In genomic region chr4:88696237-88696884, GRCm38 (mm10) we compare ENCODE assay signal across 8 mouse cellular contexts. TPM values are rescaled to one million over a fixed set of nuclear protein-coding genes. Genes with fewer than 3 reads are reported as not detected.
A peak's percentile ranks its signal among the peaks of the same experiment; 100 is the strongest.
DNase-seq lines count a peak whose midpoint lies in the region; ATAC-seq and TF ChIP-seq lines count a peak whose summit lies in the region.

No protein-coding gene starts in this region.

- no peaks in the 10 kb centered on the region for H3K36me3 ChIP-seq in E14TG2a.4 (ENCODE audit: insufficient read depth, low read length)
- no peaks in the 10 kb centered on the region for H3K36me3 ChIP-seq in forebrain, embryonic 11.5 days (ENCODE audit: control insufficient read depth, insufficient read depth, low read length)
- no peaks in the 10 kb centered on the region for H3K36me3 ChIP-seq in heart, postnatal 0 days (replicated peaks; ENCODE audit: control insufficient read depth, insufficient read depth, low read length)
- no peaks in the 10 kb centered on the region for H3K36me3 ChIP-seq in liver, embryonic 16.5 days (ENCODE audit: control insufficient read depth, insufficient read depth)
- H3K36me3 ChIP-seq in neural tube, embryonic 13.5 days = no peaks in the 10 kb centered on the region
- H3K36me3 ChIP-seq in stomach, embryonic 16.5 days (ENCODE audit: control insufficient read depth, insufficient read depth, low read length) = no peaks in the 10 kb centered on the region

- no peak overlapping the region for H3K4me3 ChIP-seq in E14TG2a.4 (replicated peaks; ENCODE audit: low read length)
- no peak overlapping the region for H3K4me3 ChIP-seq in forebrain, embryonic 11.5 days (ENCODE audit: low read depth, low read length)
- H3K4me3 ChIP-seq in heart, postnatal 0 days (ENCODE audit: low read depth, low read length) = no peak overlapping the region
- H3K4me3 ChIP-seq in liver, embryonic 16.5 days (ENCODE audit: low read depth, low read length) = no peak overlapping the region
- no peak overlapping the region for H3K4me3 ChIP-seq in neural tube, embryonic 13.5 days
- H3K4me3 ChIP-seq in stomach, embryonic 16.5 days (replicated peaks; ENCODE audit: low read length) = no peak overlapping the region

- no peaks in the 10 kb centered on the region for H3K9me3 ChIP-seq in E14TG2a.4 (ENCODE audit: low read length)
- no peaks in the 10 kb centered on the region for H3K9me3 ChIP-seq in forebrain, embryonic 11.5 days (ENCODE audit: control insufficient read depth, low read length)
- H3K9me3 ChIP-seq in heart, postnatal 0 days (replicated peaks; ENCODE audit: control insufficient read depth, low read length) = no peaks in the 10 kb centered on the region
- no peaks in the 10 kb centered on the region for H3K9me3 ChIP-seq in liver, embryonic 16.5 days (replicated peaks; ENCODE audit: control insufficient read depth, low read length)
- H3K9me3 ChIP-seq in neural tube, embryonic 13.5 days = no peaks in the 10 kb centered on the region
- no peaks in the 10 kb centered on the region for H3K9me3 ChIP-seq in stomach, embryonic 16.5 days (replicated peaks; ENCODE audit: control insufficient read depth, low read length)

- no peaks in the 10 kb centered on the region for H3K4me1 ChIP-seq in E14TG2a.4 (replicated peaks; ENCODE audit: low read depth, low read length)
- no peaks in the 10 kb centered on the region for H3K4me1 ChIP-seq in forebrain, embryonic 11.5 days (replicated peaks; ENCODE audit: control insufficient read depth, insufficient read depth, low read length)
- no peaks in the 10 kb centered on the region for H3K4me1 ChIP-seq in heart, postnatal 0 days (ENCODE audit: control insufficient read depth, insufficient read depth)
- H3K4me1 ChIP-seq in liver, embryonic 16.5 days (ENCODE audit: control insufficient read depth, low read depth, low read length) = no peaks in the 10 kb centered on the region
- H3K4me1 ChIP-seq in neural tube, embryonic 13.5 days (replicated peaks) = no peaks in the 10 kb centered on the region
- H3K4me1 ChIP-seq in stomach, embryonic 16.5 days (ENCODE audit: control insufficient read depth, insufficient read depth, low read length) = no peaks in the 10 kb centered on the region

- TF ChIP-seq CTCF in E14TG2a.4 (conservative IDR thresholded peaks at IDR 0.05; ENCODE audit: low read length) = peak; percentile 94
- TF ChIP-seq CTCF in heart, postnatal 0 days (IDR thresholded peaks at IDR 0.05; ENCODE audit: low read depth) = peak; percentile 98

- no peak overlapping the region for H3K9ac ChIP-seq in forebrain, embryonic 11.5 days (ENCODE audit: low read length)
- H3K9ac ChIP-seq in heart, postnatal 0 days (replicated peaks; ENCODE audit: low read depth, low read length) = no peak overlapping the region
- H3K9ac ChIP-seq in liver, embryonic 16.5 days (ENCODE audit: low read depth, low read length) = no peak overlapping the region
- H3K9ac ChIP-seq in neural tube, embryonic 13.5 days = no peak overlapping the region
- no peak overlapping the region for H3K9ac ChIP-seq in stomach, embryonic 16.5 days (ENCODE audit: low read length)

- H3K27ac ChIP-seq in forebrain, embryonic 11.5 days (ENCODE audit: low read depth, low read length) = no peak overlapping the region
- no peak overlapping the region for H3K27ac ChIP-seq in heart, postnatal 0 days (ENCODE audit: low read depth)
- H3K27ac ChIP-seq in liver, embryonic 16.5 days (ENCODE audit: low read length) = no peak overlapping the region
- no peak overlapping the region for H3K27ac ChIP-seq in neural tube, embryonic 13.5 days (replicated peaks)
- no peak overlapping the region for H3K27ac ChIP-seq in stomach, embryonic 16.5 days (ENCODE audit: low read length)

- no peak overlapping the region for H3K4me2 ChIP-seq in forebrain, embryonic 11.5 days (ENCODE audit: low read depth, low read length, severe bottlenecking)
- no peak overlapping the region for H3K4me2 ChIP-seq in heart, postnatal 0 days (ENCODE audit: low read depth, low read length)
- H3K4me2 ChIP-seq in liver, embryonic 16.5 days (ENCODE audit: low read depth, low read length) = no peak overlapping the region
- no peak overlapping the region for H3K4me2 ChIP-seq in neural tube, embryonic 13.5 days
- no peak overlapping the region for H3K4me2 ChIP-seq in stomach, embryonic 16.5 days (ENCODE audit: low read depth, low read length)

- peak; percentile 22 for DNase-seq in c-Kit-negative CD71-positive TER-119-positive erythroid progenitor cells, embryonic 14.5 days (ENCODE audit: low read depth, low spot score)
- peak; percentile 88 for DNase-seq in forebrain, embryonic 11.5 days (ENCODE audit: low spot score)
- peak; percentile 76 for DNase-seq in heart, postnatal 0 days (ENCODE audit: low spot score)
- DNase-seq in kidney, postnatal 14 days = peak; percentile 86

- TF ChIP-seq EP300 in heart, postnatal 0 days (IDR thresholded peaks at IDR 0.05; ENCODE audit: low read depth) = no peak

- 21% methylated on average over 3 of the region's 3 CpGs for WGBS in forebrain, embryonic 11.5 days
- WGBS in heart, postnatal 0 days = 25% methylated on average over 3 of the region's 3 CpGs
- WGBS in liver, embryonic 16.5 days (ENCODE audit: insufficient replicate concordance) = 23% methylated on average over 3 of the region's 3 CpGs
- 27% methylated on average over 3 of the region's 3 CpGs for WGBS in neural tube, embryonic 13.5 days
- 17% methylated on average over 3 of the region's 3 CpGs for WGBS in stomach, embryonic 16.5 days

- peak; percentile 79 for ATAC-seq in forebrain, embryonic 11.5 days (replicated peaks; ENCODE audit: low FRiP score)
- peak; percentile 69 for ATAC-seq in heart, postnatal 0 days (ENCODE audit: insufficient read depth, low read depth)
- peak; percentile 67 for ATAC-seq in liver, embryonic 16.5 days (ENCODE audit: low read depth)
- peak; percentile 74 for ATAC-seq in neural tube, embryonic 13.5 days (ENCODE audit: low read depth)
- ATAC-seq in stomach, embryonic 16.5 days (ENCODE audit: insufficient read depth, low FRiP score) = peak; percentile 80

- no peaks in the 10 kb centered on the region for H3K27me3 ChIP-seq in E14TG2a.4 (ENCODE audit: insufficient read depth, low read length)
- no peaks in the 10 kb centered on the region for H3K27me3 ChIP-seq in forebrain, embryonic 11.5 days (ENCODE audit: control insufficient read depth, insufficient read depth, low read length)
- H3K27me3 ChIP-seq in heart, postnatal 0 days (ENCODE audit: control insufficient read depth, insufficient read depth, low read length) = no peaks in the 10 kb centered on the region
- no peaks in the 10 kb centered on the region for H3K27me3 ChIP-seq in liver, embryonic 16.5 days (ENCODE audit: control insufficient read depth, insufficient read depth, low read depth, low read length)
- H3K27me3 ChIP-seq in neural tube, embryonic 13.5 days = 0 out of 2 replicates have a peak, but pooled peaks cover 3% of the 10 kb centered on the region
- H3K27me3 ChIP-seq in stomach, embryonic 16.5 days (ENCODE audit: control insufficient read depth, insufficient read depth, low read length) = no peaks in the 10 kb centered on the region

RNA-seq across cellular contexts. Expression of gene Ifnab, which starts 5.2 kb away (rescaled TPM):
- not detected in 2 replicates for polyA plus RNA-seq in forebrain, embryonic 11.5 days (2014; fragmentation: Nextera tagmentation; extraction: Ambion mirVana)
- total RNA-seq in heart, postnatal 0 days (2014; rRNA removed; ENCODE audit: low replicate concordance) = not detected in 2 replicates
- polyA plus RNA-seq in heart, postnatal 0 days (2015; fragmentation: Nextera tagmentation; extraction: Ambion mirVana) = not detected in 2 replicates
- not detected in 2 replicates for polyA plus RNA-seq in liver, embryonic 16.5 days (2015; fragmentation: Nextera tagmentation; extraction: Ambion mirVana)
- polyA plus RNA-seq in neural tube, embryonic 13.5 days (2015; fragmentation: Nextera tagmentation; extraction: Ambion mirVana) = not detected in 2 replicates
- not detected in 2 replicates for polyA plus RNA-seq in stomach, embryonic 16.5 days (2015; fragmentation: Nextera tagmentation; extraction: Ambion mirVana)

RNA-seq across cellular contexts. Expression of gene Ifna2, which starts 12.6 kb away (rescaled TPM):
- not detected in 2 replicates for polyA plus RNA-seq in forebrain, embryonic 11.5 days (2014; fragmentation: Nextera tagmentation; extraction: Ambion mirVana)
- total RNA-seq in heart, postnatal 0 days (2014; rRNA removed; ENCODE audit: low replicate concordance) = not detected in 2 replicates
- polyA plus RNA-seq in heart, postnatal 0 days (2015; fragmentation: Nextera tagmentation; extraction: Ambion mirVana) = not detected in 2 replicates
- not detected in 2 replicates for polyA plus RNA-seq in liver, embryonic 16.5 days (2015; fragmentation: Nextera tagmentation; extraction: Ambion mirVana)
- polyA plus RNA-seq in neural tube, embryonic 13.5 days (2015; fragmentation: Nextera tagmentation; extraction: Ambion mirVana) = not detected in 2 replicates
- not detected in 2 replicates for polyA plus RNA-seq in stomach, embryonic 16.5 days (2015; fragmentation: Nextera tagmentation; extraction: Ambion mirVana)

RNA-seq across cellular contexts. Expression of gene Ifna16, which starts 19.6 kb away (rescaled TPM):
- not detected in 2 replicates for polyA plus RNA-seq in forebrain, embryonic 11.5 days (2014; fragmentation: Nextera tagmentation; extraction: Ambion mirVana)
- not detected in 2 replicates for total RNA-seq in heart, postnatal 0 days (2014; rRNA removed; ENCODE audit: low replicate concordance)
- not detected in 2 replicates for polyA plus RNA-seq in heart, postnatal 0 days (2015; fragmentation: Nextera tagmentation; extraction: Ambion mirVana)
- polyA plus RNA-seq in liver, embryonic 16.5 days (2015; fragmentation: Nextera tagmentation; extraction: Ambion mirVana) = not detected in 2 replicates
- polyA plus RNA-seq in neural tube, embryonic 13.5 days (2015; fragmentation: Nextera tagmentation; extraction: Ambion mirVana) = not detected in 2 replicates
- polyA plus RNA-seq in stomach, embryonic 16.5 days (2015; fragmentation: Nextera tagmentation; extraction: Ambion mirVana) = not detected in 2 replicates

RNA-seq across cellular contexts. Expression of gene Gm26566, which starts 25.2 kb away (rescaled TPM):
- polyA plus RNA-seq in forebrain, embryonic 11.5 days (2014; fragmentation: Nextera tagmentation; extraction: Ambion mirVana) = 0.81 and 1.3 TPM in 2 replicates
- 0.69 and 0.81 TPM in 2 replicates for total RNA-seq in heart, postnatal 0 days (2014; rRNA removed; ENCODE audit: low replicate concordance)
- 0.52 and 0.66 TPM in 2 replicates for polyA plus RNA-seq in heart, postnatal 0 days (2015; fragmentation: Nextera tagmentation; extraction: Ambion mirVana)
- polyA plus RNA-seq in liver, embryonic 16.5 days (2015; fragmentation: Nextera tagmentation; extraction: Ambion mirVana) = 0.25 and 0.32 TPM in 2 replicates
- 1.3 and 1.5 TPM in 2 replicates for polyA plus RNA-seq in neural tube, embryonic 13.5 days (2015; fragmentation: Nextera tagmentation; extraction: Ambion mirVana)
- 0.36 and 0.51 TPM in 2 replicates for polyA plus RNA-seq in stomach, embryonic 16.5 days (2015; fragmentation: Nextera tagmentation; extraction: Ambion mirVana)

RNA-seq across cellular contexts. Expression of gene Klhl9, which starts 25.9 kb away (rescaled TPM):
- polyA plus RNA-seq in forebrain, embryonic 11.5 days (2014; fragmentation: Nextera tagmentation; extraction: Ambion mirVana) = 136 and 144 TPM in 2 replicates
- 115 and 134 TPM in 2 replicates for total RNA-seq in heart, postnatal 0 days (2014; rRNA removed; ENCODE audit: low replicate concordance)
- 65.9 and 66.7 TPM in 2 replicates for polyA plus RNA-seq in heart, postnatal 0 days (2015; fragmentation: Nextera tagmentation; extraction: Ambion mirVana)
- polyA plus RNA-seq in liver, embryonic 16.5 days (2015; fragmentation: Nextera tagmentation; extraction: Ambion mirVana) = 22.4 and 23.5 TPM in 2 replicates
- polyA plus RNA-seq in neural tube, embryonic 13.5 days (2015; fragmentation: Nextera tagmentation; extraction: Ambion mirVana) = 126 and 128 TPM in 2 replicates
- polyA plus RNA-seq in stomach, embryonic 16.5 days (2015; fragmentation: Nextera tagmentation; extraction: Ambion mirVana) = 83.6 and 87.9 TPM in 2 replicates

Comparison
In these comparisons a context has a peak if more than half of its experiments do, and no peak if none do; other contexts are left out.
1. DNase-seq: peak in every context shown above with its lines; median percentile 88 in forebrain, embryonic 11.5 days; 86 in kidney, postnatal 14 days; 76 in heart, postnatal 0 days; 22 in c-Kit-negative CD71-positive TER-119-positive erythroid progenitor cells, embryonic 14.5 days.